Mouse (Mus musculus) activated CD4-positive, CD25-positive, alpha-beta regulatory T cell (primary cell): Measurements from ENCODE around the gene Akr1c19. TPM values are rescaled to one million over a fixed set of nuclear protein-coding genes. Genes with fewer than 3 reads are reported as not detected.

ENCODE experiments used
- polyA plus RNA-seq, 2 experiments: library from polyadenylated mRNA; unstranded; fragments of 100-300 nt; shearing (Covaris generic); gene quantifications; one replicate each; pipeline ENCODE4 v1.2.1; 2017

The Akr1c19 gene
- under 1 TPM in 1 of 2 experiments, not detected in 1; 0.09 TPM for polyA plus RNA-seq

GRCm38 (mm10) chr13:4228441-4228840, at the start of gene Akr1c19:
TSS of gene Akr1c19 (plus strand) at chr13:4228700.

GRCm38 (mm10) chr13:4190904-4191303, 37.6 kb upstream of the Akr1c19 start, which contains the start of gene Akr1c13:
TSS of gene Akr1c13 (plus strand) at chr13:4191150.

GRCm38 (mm10) chr13:4279284-4279683, 50.8 kb downstream of the Akr1c19 start, which contains the start of gene Akr1c12:
TSS of gene Akr1c12 (minus strand) at chr13:4279433.

Other genes starting within 250 kb of the Akr1c19 start
- under 1 TPM in 1 of 2 experiments, not detected in 1; 0.75 TPM for gene Akr1c14, start 179.7 kb upstream of the Akr1c19 start, polyA plus RNA-seq
- 1 to 10 TPM; 1.6 to 4.9 TPM for gene Akr1c18, start 78.0 kb upstream of the Akr1c19 start, polyA plus RNA-seq
- 10 to 100 TPM; 19.8 to 44.6 TPM for gene Akr1c13, start 37.5 kb upstream of the Akr1c19 start, polyA plus RNA-seq
- 10 to 100 TPM in 1 of 2 experiments, 1 to 10 TPM in 1; 4.3 to 22.0 TPM for gene Akr1c12, start 50.7 kb downstream of the Akr1c19 start, polyA plus RNA-seq
- gene Akr1c6, start 205.6 kb downstream of the Akr1c19 start, polyA plus RNA-seq, result not detected